Mouse (Mus musculus) embryonic facial prominence, embryonic 11.5 days (tissue): ENCODE measurements around the gene Dlgap1. TPM values are rescaled to one million over a fixed set of nuclear protein-coding genes. Genes with fewer than 3 reads are reported as not detected.

Source experiments
- ATAC-seq: fragments of 200-750 bp; cut with Nextera tagmentation; replicated peaks from 2 replicates; pipeline ENCODE4 v1.8.0; 2017; ENCODE audit warnings: low read depth; ENCODE audit not compliant: insufficient number of reproducible peaks, low FRiP score, low TSS enrichment
- DNase-seq: peaks from one replicate; pipeline ENCODE4 v3.0.0-alpha.2; 2015; ENCODE audit warnings: low spot score
- H3K27ac ChIP-seq: fragments of 300-500 bp; sonication (generic); replicated peaks from 2 replicates; pipeline ENCODE4 v1.5.1; 2014; ENCODE audit warnings: mild to moderate bottlenecking, low read depth, low read length, control low read depth
- H3K27me3 ChIP-seq: fragments of 300-500 bp; sonication (generic); 2 replicates; pipeline ENCODE4 v1.6.1; 2014; ENCODE audit warnings: mild to moderate bottlenecking, low read length, moderate library complexity, mixed read lengths; ENCODE audit not compliant: control insufficient read depth, insufficient read depth
- H3K36me3 ChIP-seq: fragments of 300-500 bp; sonication (generic); replicated peaks from 2 replicates; pipeline ENCODE4 v1.6.1; 2014; ENCODE audit warnings: low read depth, mild to moderate bottlenecking, low read length, moderate library complexity, mixed read lengths; ENCODE audit not compliant: control insufficient read depth, insufficient read depth
- H3K4me1 ChIP-seq: fragments of 300-500 bp; sonication (generic); 2 replicates; pipeline ENCODE4 v1.6.1; 2014; ENCODE audit warnings: low read length, mixed read lengths; ENCODE audit not compliant: control insufficient read depth, insufficient read depth
- H3K4me2 ChIP-seq: fragments of 300-500 bp; sonication (generic); 2 replicates; pipeline ENCODE4 v1.6.1; 2014; ENCODE audit warnings: low read depth, mild to moderate bottlenecking, control low read depth, low read length, moderate library complexity
- H3K4me3 ChIP-seq: fragments of 300-500 bp; sonication (generic); 2 replicates; pipeline ENCODE4 v1.5.1; 2014; ENCODE audit warnings: low read depth, low read length, control low read depth
- H3K9ac ChIP-seq: fragments of 300-500 bp; sonication (generic); replicated peaks from 2 replicates; pipeline ENCODE4 v1.6.1; 2014; ENCODE audit warnings: mild to moderate bottlenecking, control low read depth, low read length
- H3K9me3 ChIP-seq: fragments of 300-500 bp; sonication (generic); replicated peaks from 2 replicates; pipeline ENCODE4 v1.6.1; 2016; ENCODE audit warnings: mild to moderate bottlenecking, low read length, inconsistent platforms, mixed read lengths; ENCODE audit not compliant: control insufficient read depth
- WGBS: fragments of 180-500 bp; shearing (Covaris S2); extraction: QIAGEN DNeasy Blood & Tissue Kit; methylation state at CpG from one replicate; pipeline ENCODE4 v1.1.7; 2014; 5-methylcytosine and 5-hydroxymethylcytosine counted together
- polyA plus RNA-seq: library from polyadenylated mRNA; unstranded; fragments of >200 nt; fragmentation: Nextera tagmentation; extraction: Ambion mirVana; gene quantifications from 2 replicates; pipeline ENCODE4 v1.2.1, GENCODE M21; 2014

Dlgap1 gene
- polyA plus RNA-seq, 1 experiment from 2014 or later, result 2.4 TPM

DNA sequence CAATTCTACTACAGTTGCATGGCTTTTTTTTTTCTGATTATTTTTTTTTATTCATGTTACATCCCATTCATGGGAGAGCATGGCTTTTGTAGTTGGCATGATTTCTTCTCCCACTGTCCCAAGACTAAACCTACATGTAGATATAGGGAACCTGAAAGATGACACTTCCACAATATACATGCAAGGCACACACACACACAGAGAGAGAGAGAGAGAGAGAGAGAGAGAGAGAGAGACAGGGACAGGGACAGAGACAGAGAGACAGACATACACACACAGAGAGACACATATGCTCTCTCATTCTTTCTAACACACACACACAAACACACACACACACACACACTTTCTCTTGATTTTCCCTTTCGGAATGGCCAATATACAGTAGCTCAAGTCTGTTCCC lies 395.1 kb downstream of the Dlgap1 start:
- Histone ChIP-seq H3K9me3 (no peaks in the 10 kb centered on the region), H3K9ac (no peak overlapping the region), H3K4me1 (no peaks in the 10 kb centered on the region), H3K4me3 (no peak overlapping the region), H3K36me3 (no peaks in the 10 kb centered on the region), H3K27me3 (no peaks in the 10 kb centered on the region), H3K27ac (no peak overlapping the region), H3K4me2 (no peak overlapping the region)
- WGBS, result 94% methylated on average over 1 of the region's 1 CpGs
- DNase-seq, result no peak
- ATAC-seq, result no peak

DNA sequence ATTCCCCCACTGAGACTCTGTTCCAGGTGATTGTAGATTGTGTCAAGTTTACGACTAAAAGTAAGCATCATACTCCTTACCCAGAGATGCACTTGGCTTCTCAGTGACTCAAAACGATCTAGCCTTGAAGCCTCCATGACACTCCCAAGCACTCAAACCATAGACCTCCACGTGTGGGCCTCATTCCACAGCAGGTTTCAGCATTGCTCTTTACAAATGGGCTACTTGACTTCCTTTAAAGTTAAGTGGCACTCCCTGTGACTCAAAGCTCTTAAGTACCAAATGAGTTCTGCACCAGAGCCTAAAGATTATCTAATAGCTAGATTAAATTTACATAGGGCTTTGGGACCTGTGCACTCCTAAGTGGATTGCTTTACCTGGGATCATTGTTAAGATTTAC lies 400.3 kb downstream of the Dlgap1 start:
- Histone ChIP-seq H3K9ac (no peak overlapping the region), H3K4me1 (no peaks in the 10 kb centered on the region), H3K36me3 (no peaks in the 10 kb centered on the region), H3K27ac (no peak overlapping the region), H3K4me2 (no peak overlapping the region), H3K27me3 (no peaks in the 10 kb centered on the region), H3K4me3 (no peak overlapping the region), H3K9me3 (no peaks in the 10 kb centered on the region)
- DNase-seq (no peak), ATAC-seq (no peak)
- 78% methylated on average over 3 of the region's 3 CpGs for WGBS

DNA sequence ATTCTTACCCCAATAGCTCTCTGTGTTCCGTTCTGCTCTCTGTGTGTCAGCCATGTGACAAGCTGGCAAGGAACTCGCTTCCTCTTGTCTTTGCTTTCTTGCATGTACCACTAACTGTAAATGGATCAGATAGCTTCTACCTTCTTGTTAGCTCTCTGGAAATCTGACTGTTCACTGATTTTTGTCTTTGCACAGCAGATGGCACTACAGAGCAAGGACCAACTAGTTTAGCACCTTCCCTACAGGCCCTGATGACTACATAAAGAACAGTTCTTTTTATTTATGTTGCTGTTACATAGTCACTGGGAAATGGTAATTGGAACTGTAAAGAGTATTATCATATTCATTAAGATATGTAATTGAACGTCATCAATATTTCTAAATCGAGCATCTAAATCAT lies 408.1 kb downstream of the Dlgap1 start:
- Histone ChIP-seq H3K36me3 (no peaks in the 10 kb centered on the region), H3K4me2 (no peak overlapping the region), H3K9me3 (no peaks in the 10 kb centered on the region), H3K9ac (no peak overlapping the region), H3K27ac (no peak overlapping the region), H3K4me1 (no peaks in the 10 kb centered on the region), H3K4me3 (no peak overlapping the region), H3K27me3 (no peaks in the 10 kb centered on the region)
- ATAC-seq (no peak), DNase-seq (peak; percentile 43)
- WGBS, result 76% methylated on average over 4 of the region's 4 CpGs

DNA sequence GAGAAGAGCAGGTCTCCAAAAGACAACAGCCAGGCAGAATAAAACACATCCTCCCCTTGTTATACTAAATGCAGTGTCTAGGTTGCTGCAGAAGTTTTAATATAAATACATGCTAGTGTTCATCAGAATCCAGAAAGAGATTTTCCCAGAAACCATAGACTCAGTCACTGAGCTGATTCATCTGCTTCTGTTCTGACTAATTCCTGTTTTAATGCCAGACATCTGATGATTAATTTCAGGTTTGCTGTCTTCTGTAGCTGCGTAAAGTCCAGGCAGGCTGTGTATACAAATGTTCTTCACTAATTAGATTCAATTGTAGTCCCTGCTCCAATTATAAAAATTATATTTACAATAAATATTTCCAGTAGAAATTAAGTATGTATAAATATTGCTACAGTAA lies 419.6 kb downstream of the Dlgap1 start:
- no peak for ATAC-seq
- H3K27ac ChIP-seq, result no peak overlapping the region
- H3K4me1 ChIP-seq, result no peaks in the 10 kb centered on the region
- H3K36me3 ChIP-seq, result no peaks in the 10 kb centered on the region
- H3K9ac ChIP-seq, result no peak overlapping the region
- no peak for DNase-seq
- WGBS, result 74% methylated on average over 1 of the region's 1 CpGs
- no peaks in the 10 kb centered on the region for H3K27me3 ChIP-seq
- H3K4me3 ChIP-seq, result no peak overlapping the region
- H3K4me2 ChIP-seq, result no peak overlapping the region
- H3K9me3 ChIP-seq, result no peaks in the 10 kb centered on the region

DNA sequence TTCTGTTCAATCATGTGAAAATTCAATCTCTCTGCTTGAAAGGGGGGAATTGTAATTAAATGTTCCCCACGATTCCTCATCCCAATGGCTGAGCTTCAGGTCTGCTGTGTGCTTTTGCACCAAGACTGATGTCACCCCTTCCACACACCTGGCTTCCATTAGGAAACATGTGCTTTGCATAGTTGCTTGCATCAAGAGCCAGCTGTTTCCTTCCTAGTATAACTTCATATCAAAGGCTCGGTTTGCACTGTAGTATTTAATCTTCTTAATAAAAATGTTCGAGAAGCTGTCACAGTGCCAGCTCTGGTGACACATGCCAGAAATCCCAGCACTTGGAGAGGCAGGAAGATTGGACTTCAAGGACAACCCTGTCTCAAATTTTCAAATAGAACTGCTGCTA lies 428.3 kb downstream of the Dlgap1 start:
- ATAC-seq (peak; percentile 73), DNase-seq (peak; percentile 91)
- no peaks in the 10 kb centered on the region for H3K27me3 ChIP-seq
- H3K9ac ChIP-seq, result no peak overlapping the region
- WGBS, result 22% methylated on average over 3 of the region's 3 CpGs
- H3K4me1 ChIP-seq, result no peaks in the 10 kb centered on the region
- no peaks in the 10 kb centered on the region for H3K9me3 ChIP-seq
- H3K27ac ChIP-seq, result no peak overlapping the region
- no peak overlapping the region for H3K4me2 ChIP-seq
- no peaks in the 10 kb centered on the region for H3K36me3 ChIP-seq
- H3K4me3 ChIP-seq, result no peak overlapping the region

DNA sequence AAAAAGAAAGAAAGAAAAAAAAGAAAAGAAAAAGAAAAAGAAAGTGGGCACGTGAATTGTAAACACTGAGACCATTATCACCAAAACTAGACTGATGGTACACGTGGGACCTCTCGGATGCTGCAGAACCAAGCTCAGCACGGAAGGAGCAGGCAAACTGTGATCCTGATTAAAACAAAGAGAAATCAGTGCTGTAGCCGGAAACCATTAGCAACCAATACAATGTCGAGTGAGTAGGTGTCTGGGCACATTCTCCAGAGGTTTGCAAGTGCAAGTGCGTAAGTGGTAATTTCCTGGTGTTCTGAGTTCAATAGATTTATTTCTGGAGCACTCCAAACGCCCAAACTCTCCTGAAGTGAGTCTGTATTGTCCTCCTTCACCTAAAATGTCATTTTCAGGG lies 428.8 kb downstream of the Dlgap1 start:
- no peaks in the 10 kb centered on the region for H3K9me3 ChIP-seq
- H3K27ac ChIP-seq, result no peak overlapping the region
- H3K36me3 ChIP-seq, result no peaks in the 10 kb centered on the region
- WGBS, result 47% methylated on average over 8 of the region's 8 CpGs
- no peaks in the 10 kb centered on the region for H3K4me1 ChIP-seq
- H3K27me3 ChIP-seq, result no peaks in the 10 kb centered on the region
- no peak for DNase-seq
- ATAC-seq, result no peak; the same call in 1 of the 2 replicates
- H3K4me2 ChIP-seq, result no peak overlapping the region
- no peak overlapping the region for H3K9ac ChIP-seq
- no peak overlapping the region for H3K4me3 ChIP-seq

DNA sequence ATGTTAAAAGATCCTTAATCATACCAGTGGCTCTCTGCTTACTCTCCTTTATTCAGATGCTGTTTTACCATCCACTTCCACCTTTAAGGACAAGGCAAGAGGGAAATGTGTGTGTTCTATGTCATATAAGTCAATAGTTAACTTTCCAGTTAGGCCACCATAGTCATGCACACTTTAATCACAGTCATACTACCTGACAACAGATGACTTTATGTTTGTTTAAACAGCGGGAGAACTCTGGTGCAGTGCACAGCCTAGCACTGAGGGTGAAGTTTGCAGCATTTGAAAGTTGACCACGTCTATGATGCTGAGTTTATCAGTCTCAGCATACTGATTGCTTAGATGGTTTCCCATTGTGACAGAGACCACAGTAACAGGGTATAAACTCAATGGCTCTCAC lies 433.0 kb downstream of the Dlgap1 start:
- Histone ChIP-seq H3K4me1 (no peaks in the 10 kb centered on the region), H3K27ac (no peak overlapping the region), H3K9me3 (no peaks in the 10 kb centered on the region), H3K9ac (no peak overlapping the region), H3K36me3 (no peaks in the 10 kb centered on the region), H3K4me3 (no peak overlapping the region), H3K4me2 (no peak overlapping the region), H3K27me3 (no peaks in the 10 kb centered on the region)
- 58% methylated on average over 2 of the region's 2 CpGs for WGBS
- ATAC-seq (no peak), DNase-seq (no peak)

DNA sequence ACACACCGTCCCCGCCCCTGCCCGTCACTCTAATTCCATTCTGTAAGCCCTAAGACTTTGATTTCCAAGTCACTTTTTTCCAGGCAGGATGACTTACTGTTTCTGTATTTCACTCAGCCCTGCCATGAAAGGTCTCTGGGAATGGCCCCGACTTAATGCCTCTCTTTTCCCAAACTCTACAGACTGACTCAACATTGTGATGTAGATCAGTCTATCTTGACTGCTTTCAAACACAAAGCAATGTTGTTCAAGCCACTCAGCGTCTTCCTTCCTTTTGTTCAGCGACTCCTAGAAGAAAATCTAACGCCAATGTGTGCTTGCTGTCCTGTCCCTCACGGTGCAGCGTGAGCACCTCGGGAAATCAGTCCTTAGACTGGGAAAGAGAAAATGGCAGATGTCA lies 434.9 kb downstream of the Dlgap1 start:
- DNase-seq (no peak), ATAC-seq (no peak)
- Histone ChIP-seq H3K4me3 (no peak overlapping the region), H3K9me3 (no peaks in the 10 kb centered on the region), H3K4me2 (no peak overlapping the region), H3K4me1 (no peaks in the 10 kb centered on the region), H3K9ac (no peak overlapping the region), H3K27me3 (no peaks in the 10 kb centered on the region), H3K27ac (no peak overlapping the region), H3K36me3 (no peaks in the 10 kb centered on the region)
- 34% methylated on average over 10 of the region's 10 CpGs for WGBS
